Mouse (Mus musculus) neural tube, embryonic 15.5 days (tissue): ENCODE measurements at regions not wholly inside any gene's neighbourhood (a gene's known extent, or its start where the extent isn't known, plus 50 kb on each side); places are given as distances from the start of the nearest gene placed in this dataset.
"Not testable (repeated sequence)": the region's sequence is repeated elsewhere in the genome, so short reads cannot be mapped to it uniquely, and the experiment has no call there.

Experiments
- ATAC-seq: fragments of 200-750 bp; cut with Nextera tagmentation; 2 replicates; pipeline ENCODE4 v1.8.0; 2017; ENCODE audit warnings: mild to moderate bottlenecking, moderate TSS enrichment, moderate library complexity; ENCODE audit not compliant: low FRiP score
- H3K27ac ChIP-seq: fragments of 300-500 bp; sonication (generic); replicated peaks from 2 replicates; pipeline ENCODE4 v1.5.1; 2015; ENCODE audit warnings: mild to moderate bottlenecking, inconsistent platforms
- H3K27me3 ChIP-seq: fragments of 300-500 bp; sonication (generic); replicated peaks from 2 replicates; pipeline ENCODE4 v1.6.1; 2015; ENCODE audit warnings: inconsistent platforms
- H3K36me3 ChIP-seq: fragments of 300-500 bp; sonication (generic); 2 replicates; pipeline ENCODE4 v1.6.1; 2015; ENCODE audit warnings: inconsistent platforms
- H3K4me1 ChIP-seq: fragments of 300-500 bp; sonication (generic); 2 replicates; pipeline ENCODE4 v1.6.1; 2015; ENCODE audit warnings: inconsistent platforms
- H3K4me2 ChIP-seq: fragments of 300-500 bp; sonication (generic); 2 replicates; pipeline ENCODE4 v1.6.1; 2015; ENCODE audit warnings: inconsistent platforms, mild to moderate bottlenecking, moderate library complexity
- H3K4me3 ChIP-seq: fragments of 300-500 bp; sonication (generic); replicated peaks from 2 replicates; pipeline ENCODE4 v1.5.1; 2015; ENCODE audit warnings: mild to moderate bottlenecking, inconsistent platforms
- H3K9ac ChIP-seq: fragments of 300-500 bp; sonication (generic); replicated peaks from 2 replicates; pipeline ENCODE4 v1.6.1; 2015; ENCODE audit warnings: mild to moderate bottlenecking, inconsistent platforms
- H3K9me3 ChIP-seq: fragments of 300-500 bp; sonication (generic); replicated peaks from 2 replicates; pipeline ENCODE4 v1.6.1; 2016; ENCODE audit warnings: inconsistent platforms
- WGBS: fragments of 180-500 bp; shearing (Covaris S2); methylation state at CpG from one replicate; pipeline ENCODE4 v1.1.7; 2015; ENCODE audit warnings: mixed read lengths; 5-methylcytosine and 5-hydroxymethylcytosine counted together

GRCm38 (mm10) chr13:35540433-35540832, 119.2 kb upstream of the Cdyl start:
- H3K27ac ChIP-seq: no peak overlapping the region
- H3K36me3 ChIP-seq: no peaks in the 10 kb centered on the region
- no peak for ATAC-seq
- no peak overlapping the region for H3K4me3 ChIP-seq
- H3K9ac ChIP-seq: no peak overlapping the region
- H3K4me2 ChIP-seq: no peak overlapping the region
- no peaks in the 10 kb centered on the region for H3K4me1 ChIP-seq
- H3K27me3 ChIP-seq: no peaks in the 10 kb centered on the region
- 87% methylated on average over 2 of the region's 2 CpGs for WGBS
- H3K9me3 ChIP-seq: no peaks in the 10 kb centered on the region

GRCm38 (mm10) chr13:35541053-35541452, 118.6 kb upstream of the Cdyl start:
- Histone ChIP-seq H3K4me3 (no peak overlapping the region), H3K9ac (no peak overlapping the region), H3K27ac (no peak overlapping the region), H3K4me1 (no peaks in the 10 kb centered on the region), H3K36me3 (no peaks in the 10 kb centered on the region), H3K4me2 (no peak overlapping the region), H3K27me3 (no peaks in the 10 kb centered on the region), H3K9me3 (no peaks in the 10 kb centered on the region)
- WGBS: 89% methylated on average over 6 of the region's 6 CpGs
- ATAC-seq: no peak

DNA sequence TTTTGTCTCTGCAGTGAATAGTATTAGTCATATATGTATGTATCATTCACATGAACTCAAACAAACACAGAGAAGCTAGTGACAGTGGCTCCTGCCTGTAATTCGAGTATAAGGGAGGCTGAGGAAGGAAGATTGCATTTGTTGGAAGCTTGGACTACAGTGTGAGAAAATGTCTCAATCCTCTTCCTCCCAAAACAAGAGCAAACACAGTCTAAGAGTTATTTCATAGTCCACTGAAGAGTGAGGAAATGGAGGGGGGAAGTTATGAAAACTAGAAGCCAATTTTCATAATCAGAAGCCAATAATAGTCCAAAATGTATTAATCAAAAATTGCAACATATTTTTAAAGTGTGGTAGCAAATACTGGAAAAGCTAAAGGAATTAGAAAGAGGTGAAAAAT, 95.6 kb upstream of the Cdyl start:
- ATAC-seq: no peak
- no peaks in the 10 kb centered on the region for H3K9me3 ChIP-seq
- no peak overlapping the region for H3K4me3 ChIP-seq
- H3K36me3 ChIP-seq: no peaks in the 10 kb centered on the region
- no peak overlapping the region for H3K4me2 ChIP-seq
- no peaks in the 10 kb centered on the region for H3K27me3 ChIP-seq
- 47% methylated on average over 1 of the region's 1 CpGs for WGBS
- H3K9ac ChIP-seq: no peak overlapping the region
- H3K4me1 ChIP-seq: no peaks in the 10 kb centered on the region
- no peak overlapping the region for H3K27ac ChIP-seq

GRCm38 (mm10) chr13:35581616-35582015, 78.0 kb upstream of the Cdyl start:
- H3K4me3 ChIP-seq: no peak overlapping the region
- WGBS: 29% methylated on average over 3 of the region's 3 CpGs
- H3K27me3 ChIP-seq: no peaks in the 10 kb centered on the region
- no peak overlapping the region for H3K27ac ChIP-seq
- no peak overlapping the region for H3K4me2 ChIP-seq
- H3K4me1 ChIP-seq: 0 out of 2 replicates have a peak, but pooled peaks cover 3% of the 10 kb centered on the region
- H3K9ac ChIP-seq: no peak overlapping the region
- H3K36me3 ChIP-seq: no peaks in the 10 kb centered on the region
- no peak for ATAC-seq
- no peaks in the 10 kb centered on the region for H3K9me3 ChIP-seq

GRCm38 (mm10) chr13:35598003-35598402, 61.6 kb upstream of the Cdyl start:
- no peaks in the 10 kb centered on the region for H3K9me3 ChIP-seq
- H3K9ac ChIP-seq: no peak overlapping the region
- no peak overlapping the region for H3K4me2 ChIP-seq
- 94% methylated on average over 5 of the region's 5 CpGs for WGBS
- no peaks in the 10 kb centered on the region for H3K27me3 ChIP-seq
- no peaks in the 10 kb centered on the region for H3K4me1 ChIP-seq
- no peak overlapping the region for H3K27ac ChIP-seq
- no peaks in the 10 kb centered on the region for H3K36me3 ChIP-seq
- ATAC-seq: no peak
- H3K4me3 ChIP-seq: no peak overlapping the region

DNA sequence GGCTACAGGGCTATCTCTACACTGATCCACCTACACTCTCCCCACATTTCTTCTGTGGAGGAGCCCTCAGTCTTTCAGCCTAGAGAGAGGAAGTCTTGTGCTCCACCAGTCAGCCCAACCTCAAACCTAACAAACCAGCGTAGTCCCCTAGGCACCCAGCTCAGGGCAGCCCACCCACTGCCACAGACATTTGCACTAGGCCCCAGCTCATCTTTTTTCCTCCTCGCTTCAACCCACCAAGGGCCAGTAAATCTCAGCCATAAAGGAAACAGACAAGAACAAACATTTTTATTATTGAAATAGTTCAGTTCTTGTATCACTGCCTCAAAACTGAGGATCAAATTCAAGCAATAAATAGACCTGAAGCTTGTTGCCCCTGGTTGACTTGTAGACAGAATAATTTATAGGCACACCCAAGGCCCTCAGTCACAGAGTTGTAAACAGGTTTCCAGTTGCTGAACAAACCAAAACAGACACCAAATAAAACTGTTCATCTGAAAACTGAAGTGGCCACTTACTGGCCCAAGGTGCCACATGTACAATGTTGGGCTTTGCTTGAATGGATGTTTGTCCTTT, 58.0 kb upstream of the Cdyl start:
- Histone ChIP-seq H3K4me2 (no peak overlapping the region), H3K4me3 (no peak overlapping the region), H3K4me1 (no peaks in the 10 kb centered on the region), H3K36me3 (no peaks in the 10 kb centered on the region), H3K9me3 (no peaks in the 10 kb centered on the region), H3K9ac (no peak overlapping the region), H3K27me3 (no peaks in the 10 kb centered on the region), H3K27ac (no peak overlapping the region)
- no peak for ATAC-seq
- WGBS: 79% methylated on average over 2 of the region's 2 CpGs

DNA sequence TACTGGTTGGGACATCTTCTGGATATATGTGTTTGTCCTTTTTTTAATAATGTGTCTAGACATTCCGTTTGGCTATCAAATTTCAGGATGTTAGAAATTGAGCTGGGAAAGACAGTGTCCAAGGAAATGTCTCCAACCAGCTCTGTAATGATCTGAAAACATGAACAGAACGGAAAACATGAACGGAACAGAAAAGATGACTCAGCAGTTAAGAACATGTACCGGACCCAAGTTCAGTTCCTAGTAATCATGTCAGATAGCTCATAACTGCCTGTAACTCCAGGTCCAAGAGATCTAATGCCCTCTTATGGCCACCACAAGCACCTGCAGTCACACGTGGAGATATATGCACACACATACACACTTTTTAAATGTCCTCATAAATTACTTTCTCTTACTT, 56.6 kb upstream of the Cdyl start:
- no peak for ATAC-seq
- H3K36me3 ChIP-seq: no peaks in the 10 kb centered on the region
- no peaks in the 10 kb centered on the region for H3K9me3 ChIP-seq
- H3K4me3 ChIP-seq: no peak overlapping the region
- H3K27me3 ChIP-seq: no peaks in the 10 kb centered on the region
- H3K4me2 ChIP-seq: no peak overlapping the region
- H3K27ac ChIP-seq: no peak overlapping the region
- no peak overlapping the region for H3K9ac ChIP-seq
- no peaks in the 10 kb centered on the region for H3K4me1 ChIP-seq
- 91% methylated on average over 5 of the region's 5 CpGs for WGBS

GRCm38 (mm10) chr13:35604061-35604460, 55.6 kb upstream of the Cdyl start:
- Histone ChIP-seq H3K27ac (no peak overlapping the region), H3K4me2 (no peak overlapping the region), H3K27me3 (no peaks in the 10 kb centered on the region), H3K36me3 (no peaks in the 10 kb centered on the region), H3K4me3 (no peak overlapping the region), H3K9ac (no peak overlapping the region), H3K4me1 (no peaks in the 10 kb centered on the region), H3K9me3 (no peaks in the 10 kb centered on the region)
- no peak for ATAC-seq
- 45% methylated on average over 1 of the region's 1 CpGs for WGBS

DNA sequence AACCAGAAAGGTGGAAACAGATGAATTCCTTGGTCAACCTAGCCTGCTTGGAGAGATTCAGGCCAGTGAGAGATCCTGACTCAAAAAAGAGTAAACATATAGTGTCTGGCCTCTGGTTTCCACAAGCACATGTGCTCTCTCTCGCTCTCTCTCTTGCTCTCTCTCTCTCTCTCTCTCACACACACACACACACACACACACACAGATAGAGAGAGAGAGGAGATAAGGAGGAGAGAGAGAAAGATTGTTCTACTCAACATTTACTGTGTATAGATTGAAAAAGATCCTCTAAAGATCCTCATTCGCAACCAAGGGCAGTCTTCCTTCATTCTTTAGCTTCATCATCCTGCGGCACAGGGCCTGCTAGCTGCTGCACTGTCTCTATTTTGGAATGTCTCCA, 54.9 kb upstream of the Cdyl start:
- no peak overlapping the region for H3K4me2 ChIP-seq
- H3K27me3 ChIP-seq: no peaks in the 10 kb centered on the region
- no peaks in the 10 kb centered on the region for H3K4me1 ChIP-seq
- H3K9ac ChIP-seq: no peak overlapping the region
- no peak overlapping the region for H3K27ac ChIP-seq
- no peak overlapping the region for H3K4me3 ChIP-seq
- no peak for ATAC-seq
- no peaks in the 10 kb centered on the region for H3K36me3 ChIP-seq
- no peaks in the 10 kb centered on the region for H3K9me3 ChIP-seq
- WGBS: 94% methylated on average over 3 of the region's 3 CpGs

- not testable (repeated sequence) for H3K36me3 ChIP-seq, ATAC-seq, H3K27me3 ChIP-seq, H3K9me3 ChIP-seq, H3K4me1 ChIP-seq, H3K9ac ChIP-seq, H3K4me2 ChIP-seq, H3K27ac ChIP-seq, H3K4me3 ChIP-seq
- WGBS: 83% methylated on average over 5 of the region's 5 CpGs
These were observed 52.6 kb upstream of the Cdyl start for GRCm38 (mm10) chr13:35606857-35607561.

DNA sequence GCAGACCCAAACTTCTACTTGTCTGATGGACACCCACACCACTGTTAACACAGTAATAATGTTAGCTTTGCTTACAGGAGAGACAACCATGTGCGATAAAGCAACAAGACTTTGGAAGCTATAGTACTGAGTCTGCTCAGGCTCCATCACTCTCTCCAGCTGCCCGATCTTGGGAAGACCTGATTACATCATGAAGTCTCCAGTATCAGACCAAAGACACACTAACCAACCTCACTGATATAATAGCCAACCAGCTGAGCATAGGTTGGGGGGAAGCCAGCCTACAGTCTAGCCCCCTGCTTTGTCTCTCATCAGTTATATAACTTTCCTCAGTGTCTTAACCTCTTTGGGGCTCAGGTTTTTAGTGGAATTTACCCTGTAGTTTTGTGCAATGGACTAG, 51.9 kb upstream of the Cdyl start:
- WGBS: 97% methylated on average over 2 of the region's 2 CpGs
- Histone ChIP-seq H3K4me1 (no peaks in the 10 kb centered on the region), H3K27ac (no peak overlapping the region), H3K9me3 (no peaks in the 10 kb centered on the region), H3K4me3 (no peak overlapping the region), H3K36me3 (no peaks in the 10 kb centered on the region), H3K9ac (no peak overlapping the region), H3K4me2 (no peak overlapping the region), H3K27me3 (no peaks in the 10 kb centered on the region)
- ATAC-seq: no peak
